Mouse (Mus musculus) megakaryocyte, embryonic 14.5 days (primary cell): Measurements from ENCODE around the gene Plcg1. TPM values are rescaled to one million over a fixed set of nuclear protein-coding genes. Genes with fewer than 3 reads are reported as not detected.
A peak's percentile ranks its signal among the peaks of the same experiment; 100 is the strongest.

ENCODE experiments used
- H3K27me3 ChIP-seq: replicated peaks from 2 replicates; pipeline ENCODE3; 2012; ENCODE audit warnings: inconsistent platforms
- H3K36me3 ChIP-seq: replicated peaks from 2 replicates; pipeline ENCODE3; 2012; ENCODE audit warnings: low read length, inconsistent platforms, mixed read lengths
- H3K4me1 ChIP-seq: 2 replicates; pipeline ENCODE4 v1.6.1; 2012; ENCODE audit warnings: inconsistent platforms
- H3K4me3 ChIP-seq: replicated peaks from 2 replicates; pipeline ENCODE3; 2012; ENCODE audit warnings: moderate library complexity, mild to moderate bottlenecking, inconsistent platforms
- H3K9me3 ChIP-seq: 2 replicates; pipeline ENCODE4 v1.6.1; 2012; ENCODE audit warnings: inconsistent platforms
- FLI1 ChIP-seq: IDR thresholded peaks from 2 replicates; pipeline ENCODE4 v1.6.1; 2012; ENCODE audit warnings: low read length, inconsistent platforms, mixed read lengths
- GATA1 ChIP-seq: IDR thresholded peaks from 3 replicates; pipeline ENCODE4 v1.6.1; 2012; ENCODE audit warnings: mixed read lengths, low read length, inconsistent platforms, borderline replicate concordance
- polyA plus RNA-seq: library from polyadenylated mRNA; stranded (reverse); fragments of >175 nt; gene quantifications from 2 replicates; pipeline ENCODE4 v1.2.3, GENCODE M21; 2012; ENCODE audit warnings: low replicate concordance; ENCODE audit not compliant: insufficient read depth

Plcg1 gene
- polyA plus RNA-seq, 1 experiment, result 4.1 TPM

GRCm38 (mm10) chr2:160742161-160742609, 11.1 kb downstream of the Plcg1 start:
- H3K27me3 ChIP-seq, result no peaks in the 10 kb centered on the region
- peak overlapping the region; percentile 71 for H3K4me3 ChIP-seq
- peaks cover 99% of the 10 kb centered on the region for H3K4me1 ChIP-seq
- H3K9me3 ChIP-seq, result no peaks in the 10 kb centered on the region
- TF ChIP-seq GATA1, result no peak
- TF ChIP-seq FLI1, result no peak
- H3K36me3 ChIP-seq, result peaks cover 49% of the 10 kb centered on the region

GRCm38 (mm10) chr2:160744040-160744822, 13.1 kb downstream of the Plcg1 start:
- H3K4me3 ChIP-seq, result peak overlapping the region; percentile 75
- peaks cover 94% of the 10 kb centered on the region for H3K4me1 ChIP-seq
- peaks cover 20% of the 10 kb centered on the region for H3K9me3 ChIP-seq
- no peaks in the 10 kb centered on the region for H3K27me3 ChIP-seq
- H3K36me3 ChIP-seq, result peaks cover 50% of the 10 kb centered on the region
- TF ChIP-seq GATA1 (no peak), FLI1 (no peak)

- Histone ChIP-seq H3K4me3 (peak overlapping the region; percentile 83), H3K4me1 (peaks cover 94% of the 10 kb centered on the region), H3K36me3 (peaks cover 50% of the 10 kb centered on the region), H3K27me3 (no peaks in the 10 kb centered on the region), H3K9me3 (peaks cover 23% of the 10 kb centered on the region)
- TF ChIP-seq GATA1, result no peak
- TF ChIP-seq FLI1, result no peak
Measured at GRCm38 (mm10) chr2:160744823-160745210, 13.7 kb downstream of the Plcg1 start.

GRCm38 (mm10) chr2:160745497-160745896, 14.4 kb downstream of the Plcg1 start:
- H3K4me3 ChIP-seq, result peak overlapping the region; percentile 83
- no peaks in the 10 kb centered on the region for H3K27me3 ChIP-seq
- no peak for TF ChIP-seq GATA1
- TF ChIP-seq FLI1, result no peak
- H3K9me3 ChIP-seq, result peaks cover 23% of the 10 kb centered on the region
- H3K4me1 ChIP-seq, result peaks cover 87% of the 10 kb centered on the region
- peaks cover 53% of the 10 kb centered on the region for H3K36me3 ChIP-seq

DNA sequence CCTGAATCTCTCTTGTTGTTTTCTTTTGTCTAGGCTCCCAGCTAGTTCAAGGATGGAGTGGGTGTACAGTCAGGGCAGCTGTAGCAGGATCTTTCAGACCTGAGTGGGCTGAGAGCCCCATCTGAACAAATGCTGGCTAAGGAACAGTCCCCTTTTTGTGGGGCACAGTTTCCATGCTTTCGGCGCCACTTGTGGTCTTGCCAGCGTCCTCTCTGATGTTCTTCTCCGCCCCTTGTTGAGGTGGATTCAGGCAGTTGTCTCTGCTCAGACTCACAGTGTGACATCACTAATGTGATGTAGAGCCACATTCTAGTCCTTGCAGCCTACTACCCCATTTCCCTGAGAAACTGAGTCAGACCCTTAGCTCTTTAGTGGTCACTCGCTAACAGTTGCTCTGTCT, 15.5 kb downstream of the Plcg1 start:
- Histone ChIP-seq H3K27me3 (no peaks in the 10 kb centered on the region), H3K9me3 (peaks cover 23% of the 10 kb centered on the region), H3K4me3 (peak overlapping the region; percentile 36), H3K4me1 (peaks cover 79% of the 10 kb centered on the region), H3K36me3 (peaks cover 59% of the 10 kb centered on the region)
- TF ChIP-seq GATA1 (no peak), FLI1 (no peak)

- TF ChIP-seq FLI1 (no peak), GATA1 (no peak)
- H3K27me3 ChIP-seq, result no peaks in the 10 kb centered on the region
- H3K36me3 ChIP-seq, result peaks cover 62% of the 10 kb centered on the region
- H3K9me3 ChIP-seq, result peaks cover 23% of the 10 kb centered on the region
- H3K4me1 ChIP-seq, result peaks cover 75% of the 10 kb centered on the region
- peak overlapping the region; percentile 38 for H3K4me3 ChIP-seq
Measured at GRCm38 (mm10) chr2:160747075-160747474, 16.0 kb downstream of the Plcg1 start.

- Histone ChIP-seq H3K9me3 (no peaks in the 10 kb centered on the region), H3K27me3 (no peaks in the 10 kb centered on the region), H3K36me3 (peaks cover 100% of the 10 kb centered on the region), H3K4me3 (no peak overlapping the region), H3K4me1 (peaks cover 33% of the 10 kb centered on the region)
- no peak; the same call in 2 of the 3 replicates for TF ChIP-seq GATA1
- no peak for TF ChIP-seq FLI1
Measured at GRCm38 (mm10) chr2:160756583-160757203, 25.6 kb downstream of the Plcg1 start.

DNA sequence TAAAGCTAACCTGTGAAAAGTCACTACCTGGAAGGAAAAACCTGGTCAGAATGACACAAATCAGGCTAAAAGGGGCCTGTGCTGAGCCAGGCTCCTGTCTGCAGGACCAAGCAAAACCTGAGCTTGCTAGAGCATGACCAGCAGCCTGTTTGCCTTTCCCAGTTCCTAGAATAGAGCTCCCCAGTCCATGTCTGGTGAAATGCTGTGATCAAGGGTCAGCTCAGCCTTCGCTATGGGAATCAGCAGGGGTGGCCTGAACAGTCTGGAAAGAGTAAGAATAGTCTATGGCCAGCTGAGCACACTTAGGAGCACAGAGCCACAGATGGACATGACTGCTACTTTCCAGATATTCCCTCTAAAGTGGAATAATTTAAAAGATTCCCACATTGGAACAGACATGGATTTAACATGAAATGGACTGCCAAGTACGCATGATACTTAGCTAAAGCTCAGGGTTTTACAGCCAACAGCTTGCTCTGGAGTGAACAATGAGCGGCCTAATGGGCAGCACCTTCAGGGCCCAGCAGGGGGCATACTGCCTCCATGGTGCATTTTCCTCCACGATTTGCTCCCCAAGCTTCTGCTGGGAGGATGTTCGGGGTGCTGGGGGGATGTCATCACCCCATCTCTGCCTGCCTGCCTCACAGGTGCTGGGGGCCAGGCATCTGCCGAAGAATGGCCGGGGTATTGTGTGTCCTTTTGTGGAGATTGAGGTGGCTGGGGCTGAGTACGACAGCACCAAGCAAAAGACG, 29.5 kb downstream of the Plcg1 start:
- TF ChIP-seq FLI1, result no peak
- no peak for TF ChIP-seq GATA1
- H3K9me3 ChIP-seq, result no peaks in the 10 kb centered on the region
- peaks cover 37% of the 10 kb centered on the region for H3K4me1 ChIP-seq
- no peaks in the 10 kb centered on the region for H3K27me3 ChIP-seq
- peaks cover 98% of the 10 kb centered on the region for H3K36me3 ChIP-seq
- H3K4me3 ChIP-seq, result no peak overlapping the region

DNA sequence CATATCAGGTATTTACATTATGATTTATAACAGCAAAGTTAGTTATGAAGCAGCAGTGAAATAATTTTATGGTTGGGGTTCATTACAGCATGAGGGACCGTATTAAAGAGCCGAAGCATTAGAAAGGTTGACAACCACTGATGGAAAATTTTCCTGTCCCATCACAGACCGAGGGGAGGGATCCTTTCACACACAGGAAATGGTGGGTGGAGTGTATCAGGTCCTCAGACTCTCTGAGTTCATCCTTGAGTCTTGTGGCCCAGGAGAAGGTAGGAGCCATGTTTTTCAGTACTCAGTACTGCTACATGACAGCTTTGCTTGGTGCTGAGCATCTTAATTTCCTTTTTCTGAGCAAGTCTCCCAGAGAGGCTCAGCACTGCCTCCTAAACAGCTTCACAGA, 32.7 kb downstream of the Plcg1 start:
- no peak overlapping the region for H3K4me3 ChIP-seq
- no peaks in the 10 kb centered on the region for H3K27me3 ChIP-seq
- H3K9me3 ChIP-seq, result no peaks in the 10 kb centered on the region
- H3K36me3 ChIP-seq, result peaks cover 85% of the 10 kb centered on the region
- H3K4me1 ChIP-seq, result peaks cover 18% of the 10 kb centered on the region
- TF ChIP-seq GATA1 (no peak), FLI1 (no peak)

DNA sequence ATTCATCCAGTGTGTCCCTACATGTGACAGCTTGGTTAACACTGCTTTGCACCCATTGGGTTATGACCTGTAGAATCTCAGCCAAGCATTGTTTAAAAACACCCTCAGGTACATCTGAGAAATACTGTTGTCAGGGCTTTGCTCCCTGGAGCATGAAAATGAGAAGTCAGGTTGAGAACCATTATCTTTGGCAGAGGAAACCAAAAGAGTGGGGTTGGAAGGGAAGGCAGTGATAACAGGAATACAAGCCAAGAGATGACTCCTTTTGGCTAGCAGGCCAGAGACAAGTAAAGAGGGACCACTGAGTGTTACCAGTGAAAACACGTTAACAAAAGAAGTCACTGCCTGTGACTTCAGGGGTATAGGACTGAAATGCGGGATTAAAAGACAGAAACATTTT, 33.3 kb downstream of the Plcg1 start:
- Histone ChIP-seq H3K9me3 (no peaks in the 10 kb centered on the region), H3K4me3 (no peak overlapping the region), H3K27me3 (no peaks in the 10 kb centered on the region), H3K4me1 (peaks cover 22% of the 10 kb centered on the region), H3K36me3 (peaks cover 79% of the 10 kb centered on the region)
- no peak for TF ChIP-seq GATA1
- no peak for TF ChIP-seq FLI1
